Mouse (Mus musculus) adrenal gland, postnatal 4 days (tissue): ENCODE data around the gene Mov10. TPM values are rescaled to one million over a fixed set of nuclear protein-coding genes. Genes with fewer than 3 reads are reported as not detected.
"Not testable (repeated sequence)": the region's sequence is repeated elsewhere in the genome, so short reads cannot be mapped to it uniquely, and the experiment has no call there.

Experiments used
- DNase-seq, 2 experiments: peaks; one replicate each; pipeline ENCODE4 v3.0.0; 2021 to 2022; ENCODE audit warnings: low spot score in 2 of 2, mixed read lengths in 2 of 2
- long read RNA-seq, 2 experiments: library from polyadenylated mRNA; stranded (forward); transcript quantifications; one replicate each; pipeline ENCODE4 v2.0.0; 2021
- total RNA-seq, 2 experiments: library from RNA; stranded (reverse); gene quantifications; 2 replicates each; pipeline ENCODE4 v1.2.3; 2021

The Mov10 gene
- 10 to 100 TPM; 49.0 to 52.8 TPM for total RNA-seq
- long read RNA-seq, experiment 1, partial matches to known transcripts, result 24 of 34 reads
- long read RNA-seq, experiment 1, other reads (novel, unspliced or antisense), result 8 of 34 reads
- long read RNA-seq, experiment 2, partial matches to known transcripts, result 42 of 55 reads
- long read RNA-seq, experiment 2, other reads (novel, unspliced or antisense), result 10 of 55 reads

GRCm38 (mm10) chr3:104817991-104818748, at the start of gene Mov10:
Mov10 (minus strand) TSS chr3:104818563.
- DNase-seq, result peak; percentile 61 to 74

DNA sequence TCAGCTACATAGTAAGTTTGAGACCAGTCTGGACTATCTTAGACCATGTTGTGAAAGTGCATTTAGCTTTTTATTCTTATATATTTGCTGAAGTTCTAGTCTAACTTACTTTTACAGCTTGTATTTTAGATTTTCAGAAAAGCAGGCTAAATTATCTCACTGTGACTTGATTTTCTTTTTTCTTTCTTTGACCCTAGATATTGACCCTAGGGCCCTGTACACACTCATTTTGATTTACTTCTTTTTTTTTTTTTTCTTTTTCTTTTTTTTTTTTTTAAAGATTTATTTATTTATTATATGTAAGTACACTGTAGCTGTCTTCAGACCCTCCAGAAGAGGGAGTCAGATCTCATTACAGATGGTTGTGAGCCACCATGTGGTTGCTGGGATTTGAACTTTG, 48.3 kb upstream of the Mov10 start:
- DNase-seq, result not testable (repeated sequence)

- no peak for DNase-seq
These were observed 47.0 kb upstream of the Mov10 start for GRCm38 (mm10) chr3:104865341-104865788.

DNA sequence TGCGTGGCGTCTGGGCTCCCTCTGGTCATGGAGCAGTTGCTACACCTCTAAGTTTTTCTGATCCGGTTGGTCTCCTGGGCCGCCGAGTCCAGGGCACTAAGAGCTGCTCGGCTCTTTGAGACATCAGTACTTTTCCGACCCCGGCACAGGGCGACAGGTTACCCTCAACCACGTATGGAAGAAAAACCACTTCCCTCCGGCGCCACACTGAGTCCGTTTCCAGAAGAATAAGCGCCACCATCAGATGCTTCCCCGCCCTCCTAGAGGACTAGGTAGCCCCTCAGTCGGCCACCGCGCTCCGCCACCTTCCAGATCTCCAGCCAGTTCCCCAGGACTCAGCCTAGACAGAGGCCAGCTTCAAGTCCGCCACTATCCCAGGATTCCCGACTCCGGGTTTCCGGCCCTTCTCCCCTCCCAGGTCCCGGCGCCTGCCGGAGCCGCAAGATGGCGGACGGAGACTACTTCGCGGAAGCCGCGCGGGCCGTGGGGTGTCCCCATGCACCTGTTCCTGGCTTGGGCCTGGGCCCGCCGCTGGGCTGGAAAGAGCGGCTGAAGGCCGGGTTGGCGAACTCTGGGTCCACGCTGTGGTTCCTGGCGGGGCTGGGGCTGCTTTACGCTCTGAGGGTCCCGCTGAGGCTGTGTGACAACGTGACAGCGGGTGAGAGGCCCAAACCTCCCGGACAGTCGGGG, 46.4 kb upstream of the Mov10 start:
- DNase-seq, result peak; percentile 75 to 83

DNA sequence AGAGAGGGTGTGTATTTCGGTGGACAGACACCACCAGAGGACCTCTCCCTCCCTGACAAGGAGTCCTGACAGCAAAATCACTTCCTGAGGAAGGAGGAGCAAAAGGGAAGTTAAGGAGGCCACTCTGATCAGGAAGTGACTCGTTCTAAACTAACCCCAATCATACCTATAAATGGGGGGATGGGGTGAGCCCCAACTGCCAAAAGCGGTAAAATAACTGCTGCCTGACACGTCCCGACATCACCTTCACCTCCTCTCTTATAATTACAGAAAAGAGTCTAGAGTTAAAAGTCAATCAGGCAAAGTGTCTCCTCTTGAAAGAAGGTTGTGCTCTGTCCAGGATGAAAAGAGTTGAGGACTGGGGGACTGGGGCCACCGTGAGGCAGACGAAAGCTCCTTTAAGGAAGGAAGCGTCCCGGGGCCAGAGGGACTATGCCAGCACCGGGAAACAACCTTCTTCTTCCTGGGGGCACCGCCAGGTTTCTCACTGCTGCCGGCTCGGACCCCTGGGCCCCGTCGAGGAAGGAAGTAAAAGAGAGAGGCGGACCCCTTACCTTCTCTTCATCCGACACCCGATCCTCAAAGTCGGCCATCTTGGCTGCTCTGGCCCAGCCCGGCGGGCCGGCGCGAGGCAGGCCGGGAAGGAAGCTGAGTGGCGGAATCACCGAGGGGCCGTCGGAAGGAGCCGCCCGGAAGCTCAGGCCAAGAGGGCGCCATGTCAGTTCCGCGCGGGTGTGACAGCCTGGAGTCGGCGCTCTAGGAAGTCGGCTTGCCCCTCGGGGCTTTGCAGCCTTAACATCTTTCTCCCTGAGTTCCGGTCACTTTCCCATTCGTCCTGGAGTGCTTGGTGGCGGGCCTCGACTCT, 45.7 kb upstream of the Mov10 start, which contains the start of the genes St7l and Capza1:
St7l (plus strand) TSS at position 220 of the 865 bp plus-strand sequence.
Capza1 (minus strand) TSS at position 720 of the 865 bp plus-strand sequence.
- peak; percentile 67 to 87 for DNase-seq

- DNase-seq, result no peak
These were observed 40.2 kb upstream of the Mov10 start for GRCm38 (mm10) chr3:104858560-104858959.

DNA sequence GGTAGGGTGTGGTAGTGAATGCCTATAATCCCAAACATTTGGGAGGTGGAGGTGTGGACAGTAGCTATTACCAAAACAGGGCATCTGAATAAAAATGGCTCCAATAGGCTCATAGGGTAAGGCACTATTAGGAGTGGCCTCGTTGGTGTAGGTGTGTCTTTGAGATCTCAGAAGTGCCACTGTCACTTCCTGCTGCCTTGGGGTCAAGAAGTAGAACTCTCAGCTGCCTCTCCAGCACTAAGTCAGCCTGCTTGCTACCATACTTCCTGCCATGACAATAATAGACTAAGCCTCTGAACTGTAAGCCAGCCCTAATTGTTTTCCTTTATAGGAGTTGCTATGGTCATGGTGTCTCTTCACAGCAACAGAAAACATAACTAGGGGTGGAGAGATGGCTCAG, 37.7 kb upstream of the Mov10 start:
- DNase-seq, result no peak

DNA sequence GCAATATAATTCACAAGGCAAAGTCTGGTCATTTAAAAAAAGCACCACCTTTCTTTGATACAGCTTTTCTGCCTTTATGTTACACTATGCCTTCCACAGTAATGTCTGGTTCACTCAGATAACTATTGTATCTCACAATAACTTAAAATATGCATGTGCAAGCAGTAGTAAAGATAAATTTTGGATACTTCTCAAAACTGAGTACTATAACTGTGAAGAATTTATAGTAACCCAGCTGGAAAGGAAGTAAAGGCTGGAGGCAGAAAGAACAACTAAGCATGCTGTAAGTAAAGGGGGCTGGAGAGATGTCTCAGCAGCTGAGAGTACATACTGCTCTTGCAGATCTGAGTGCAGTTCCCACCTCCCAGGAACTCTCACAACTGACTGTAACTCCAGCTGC, 36.5 kb upstream of the Mov10 start:
- DNase-seq, result no peak

DNA sequence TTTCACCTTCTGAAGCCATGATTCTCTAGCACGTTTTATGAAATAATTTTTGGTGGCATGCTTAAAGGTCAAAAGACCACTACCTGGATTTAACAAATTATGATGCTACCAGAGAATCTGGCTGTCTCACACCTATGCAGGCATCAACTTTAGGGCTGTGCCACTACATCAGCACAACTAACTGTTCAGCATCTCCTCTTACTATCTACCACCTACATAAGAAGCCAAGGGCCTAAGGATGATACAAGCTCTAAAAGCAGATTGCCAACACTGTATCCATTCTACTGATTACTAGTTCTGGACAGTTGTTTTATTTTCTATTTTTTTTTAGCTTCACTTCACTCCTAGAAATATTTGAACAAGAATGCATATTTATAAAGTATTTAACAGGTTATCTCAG, 36.1 kb upstream of the Mov10 start:
- DNase-seq, result no peak

DNA sequence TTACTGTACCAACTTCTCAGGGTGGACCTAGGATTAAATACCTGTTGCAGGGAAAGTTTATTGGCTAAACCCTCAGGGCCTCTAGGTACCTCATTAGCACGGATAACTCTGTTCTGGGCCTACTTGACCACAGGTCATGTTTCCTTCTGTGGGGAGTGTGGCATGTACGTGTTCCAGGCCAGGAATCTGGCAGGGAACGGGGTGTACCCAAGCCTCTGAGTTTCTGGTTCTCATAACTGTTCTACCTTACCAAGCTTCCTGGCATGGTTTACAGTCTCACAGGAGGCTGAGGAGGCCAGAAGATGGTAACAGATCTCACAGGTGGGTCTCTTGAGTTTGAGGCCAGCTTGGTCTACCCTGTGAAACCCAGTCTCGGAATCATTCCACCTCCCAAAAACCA, 28.2 kb upstream of the Mov10 start:
- no peak for DNase-seq

DNA sequence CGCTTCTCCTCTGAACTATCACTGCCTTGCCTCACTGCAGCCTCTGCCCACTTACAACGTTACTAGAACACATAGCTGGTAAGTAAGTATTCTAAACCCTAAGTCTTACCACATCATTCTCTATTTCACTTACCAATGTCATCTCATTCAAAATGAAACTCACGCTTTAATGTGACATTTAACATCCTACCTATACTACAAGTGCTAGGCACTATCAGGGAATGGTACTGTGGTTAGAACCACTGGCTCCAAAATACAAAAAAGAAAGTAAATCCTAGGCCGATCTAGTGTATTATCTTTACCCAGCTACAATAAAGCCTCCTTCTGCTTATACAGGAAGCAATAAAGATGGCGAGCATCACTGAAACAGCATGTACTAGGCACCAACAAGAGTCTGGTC, 22.7 kb upstream of the Mov10 start:
- DNase-seq, result no peak

- DNase-seq, result no peak
These were observed 17.4 kb upstream of the Mov10 start for GRCm38 (mm10) chr3:104835797-104836196.

- DNase-seq, result no peak
These were observed 4.0 kb upstream of the Mov10 start for GRCm38 (mm10) chr3:104822413-104822812.

GRCm38 (mm10) chr3:104820426-104820825, 2.1 kb upstream of the Mov10 start:
- DNase-seq, result no peak

DNA sequence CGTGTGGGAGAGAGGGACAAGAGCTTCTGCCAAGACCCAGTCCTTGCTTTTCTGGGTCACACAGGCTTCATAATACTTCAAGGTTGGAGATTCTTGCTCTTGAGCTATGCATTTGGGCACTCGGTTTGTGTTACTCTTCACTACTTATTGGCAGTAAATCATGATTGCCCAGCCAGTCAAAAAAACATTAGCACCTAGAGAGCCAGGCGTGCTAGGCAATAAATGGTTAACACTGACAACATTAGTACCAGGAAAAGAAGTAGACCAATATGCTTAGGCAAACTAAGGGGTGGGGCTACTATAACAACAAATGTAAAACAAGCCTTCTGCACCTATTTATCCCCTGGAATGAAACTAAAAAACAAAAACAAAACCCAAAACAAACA, 379 bp upstream of the Mov10 start:
- peak in 1 of 2 experiments; percentile 7 for DNase-seq

DNA sequence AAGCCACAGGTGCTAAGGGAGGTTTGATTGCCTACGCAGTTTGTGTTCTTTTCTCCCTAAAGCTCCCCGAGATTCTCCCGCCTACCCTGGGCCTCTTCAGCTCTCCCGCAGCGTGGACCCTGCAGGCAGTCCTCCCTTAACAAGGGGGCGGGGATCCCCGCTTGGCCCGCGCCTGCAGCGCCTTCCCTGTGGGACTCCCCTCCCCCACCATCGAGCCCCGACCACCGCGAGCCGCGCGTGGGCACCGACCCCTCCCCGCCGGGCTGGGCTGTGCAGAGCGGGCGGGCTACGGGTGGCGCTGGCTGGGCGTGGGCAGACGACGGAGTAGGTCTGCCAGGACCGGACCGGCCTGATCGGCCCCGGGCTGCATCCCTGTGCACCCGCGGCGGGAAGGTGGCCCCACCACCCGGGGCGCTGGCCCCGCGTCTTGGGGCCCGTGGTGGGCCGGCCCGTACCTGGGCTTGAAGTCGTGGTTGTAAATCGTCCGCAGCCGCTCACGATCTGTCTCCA, 827 bp downstream of the Mov10 start:
- DNase-seq, result peak in 1 of 2 experiments; percentile 38

DNA sequence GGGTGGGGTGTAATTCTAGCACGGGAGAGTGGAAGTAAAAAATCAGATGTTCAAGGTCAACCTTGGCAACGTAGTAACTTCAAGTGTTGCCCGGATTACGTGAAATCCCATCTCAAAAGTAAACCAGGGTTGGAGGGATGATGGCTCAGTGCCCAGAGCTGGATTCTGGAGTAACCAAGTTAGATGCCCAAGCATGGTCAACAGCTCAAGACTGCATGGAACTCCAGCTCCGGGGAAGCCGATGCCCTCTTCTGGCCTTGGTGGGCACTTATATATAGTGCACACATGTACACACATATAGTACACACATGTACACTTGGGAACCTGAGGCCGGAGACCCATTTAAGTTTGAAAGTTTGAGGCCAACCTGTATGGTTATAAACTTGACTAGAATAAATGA, 2.2 kb downstream of the Mov10 start:
- no peak for DNase-seq

GRCm38 (mm10) chr3:104815346-104815745, 3.0 kb downstream of the Mov10 start:
- DNase-seq, result no peak

GRCm38 (mm10) chr3:104814746-104815145, 3.6 kb downstream of the Mov10 start:
- no peak for DNase-seq

- DNase-seq, result not testable (repeated sequence)
These were observed 5.1 kb downstream of the Mov10 start for GRCm38 (mm10) chr3:104813227-104813626.

DNA sequence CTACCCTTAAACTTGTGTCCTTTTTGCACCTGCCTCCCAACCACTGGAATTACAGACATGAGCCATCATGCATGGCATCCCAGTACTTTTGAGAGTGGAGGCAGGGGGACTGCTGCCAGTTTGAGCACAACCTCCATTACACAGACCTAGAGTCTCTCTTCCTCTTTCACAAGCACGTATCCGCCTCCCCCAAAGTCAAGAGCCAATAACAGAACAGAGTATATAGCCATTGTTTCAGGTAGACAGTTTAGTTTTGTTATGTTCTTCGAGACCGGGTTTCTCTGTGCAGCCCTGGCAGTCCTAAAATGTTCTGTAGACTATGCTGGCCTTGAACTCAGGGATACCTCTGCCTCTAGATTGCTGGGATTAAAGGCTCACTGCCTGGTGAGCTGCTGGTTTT, 6.1 kb downstream of the Mov10 start:
- no peak for DNase-seq
